Mouse (Mus musculus) liver, adult (tissue): ENCODE data around the gene Gm20388.

Experiments used
- GATA4 ChIP-seq: IDR thresholded peaks from 2 replicates; pipeline ENCODE4 v1.6.1; 2014; ENCODE audit warnings: mild to moderate bottlenecking, low read length; ENCODE audit not compliant: insufficient replicate concordance

The Gm20388 gene

GRCm38 (mm10) chr8:120470170-120470569 is 559.5 kb downstream of the Gm20388 start:
- TF ChIP-seq GATA4 = no peak

- no peak for TF ChIP-seq GATA4
Measured at GRCm38 (mm10) chr8:120471166-120471565, 560.5 kb downstream of the Gm20388 start.

- no peak for TF ChIP-seq GATA4
Measured at GRCm38 (mm10) chr8:120471752-120472151, 561.1 kb downstream of the Gm20388 start.

GRCm38 (mm10) chr8:120472230-120472629 is 561.6 kb downstream of the Gm20388 start:
- no peak for TF ChIP-seq GATA4

- no peak for TF ChIP-seq GATA4
Measured at GRCm38 (mm10) chr8:120473729-120474364, 563.2 kb downstream of the Gm20388 start.

GRCm38 (mm10) chr8:120474496-120475235 is 564.0 kb downstream of the Gm20388 start:
- no peak for TF ChIP-seq GATA4

GRCm38 (mm10) chr8:120475462-120476201 is 565.0 kb downstream of the Gm20388 start:
- no peak for TF ChIP-seq GATA4

GRCm38 (mm10) chr8:120476711-120477575 is 566.3 kb downstream of the Gm20388 start:
- TF ChIP-seq GATA4 = no peak

- no peak for TF ChIP-seq GATA4
Measured at GRCm38 (mm10) chr8:120478754-120479153, 568.1 kb downstream of the Gm20388 start.

- no peak for TF ChIP-seq GATA4
Measured at GRCm38 (mm10) chr8:120479691-120480090, 569.0 kb downstream of the Gm20388 start.

- no peak for TF ChIP-seq GATA4
Measured at GRCm38 (mm10) chr8:120482015-120482689, 571.5 kb downstream of the Gm20388 start.

- TF ChIP-seq GATA4 = no peak
Measured at GRCm38 (mm10) chr8:120484460-120484859, 573.8 kb downstream of the Gm20388 start.

GRCm38 (mm10) chr8:120485116-120485515 is 574.5 kb downstream of the Gm20388 start:
- no peak for TF ChIP-seq GATA4
